Mouse (Mus musculus) splenic B cell, adult 2 months (primary cell): ENCODE measurements around the gene Pno1.

Experiments used
- DNase-seq: peaks from one replicate; pipeline ENCODE4 v3.0.0-alpha.2; 2011; ENCODE audit warnings: low read depth, low spot score
- H3K27me3 ChIP-seq: 2 replicates; pipeline ENCODE4 v1.6.1; 2012; ENCODE audit warnings: mild to moderate bottlenecking, low read length, moderate library complexity, mixed read lengths; ENCODE audit not compliant: control insufficient read depth, poor library complexity, insufficient read depth, severe bottlenecking
- H3K36me3 ChIP-seq: 2 replicates; pipeline ENCODE4 v1.6.1; 2012; ENCODE audit warnings: mild to moderate bottlenecking, low read length, moderate library complexity, mixed read lengths; ENCODE audit not compliant: control insufficient read depth, poor library complexity, insufficient read depth, severe bottlenecking

Pno1 gene

GRCm38 (mm10) chr11:17159738-17160241 is 51.6 kb downstream of the Pno1 start:
- Histone ChIP-seq H3K27me3 (no peaks in the 10 kb centered on the region), H3K36me3 (no peaks in the 10 kb centered on the region)
- DNase-seq, result peak; percentile 32

- DNase-seq, result peak; percentile 95
- H3K36me3 ChIP-seq, result no peaks in the 10 kb centered on the region
- no peaks in the 10 kb centered on the region for H3K27me3 ChIP-seq
Measured at GRCm38 (mm10) chr11:17158858-17159737, 52.3 kb downstream of the Pno1 start, which contains the start of gene Ppp3r1. Gene Ppp3r1, plus strand, starts transcription at chr11:17159263.
